Mouse (Mus musculus): ENCODE data around the gene Itga7. TPM values are rescaled to one million over a fixed set of nuclear protein-coding genes. Genes with fewer than 3 reads are reported as not detected.
"Not testable (repeated sequence)": the region's sequence is repeated elsewhere in the genome, so short reads cannot be mapped to it uniquely, and the experiment has no call there.

The Itga7 gene
- total RNA-seq, 4 experiments from 2014 or later = 9.6 to 27.4 (median 11.8) TPM

DNA sequence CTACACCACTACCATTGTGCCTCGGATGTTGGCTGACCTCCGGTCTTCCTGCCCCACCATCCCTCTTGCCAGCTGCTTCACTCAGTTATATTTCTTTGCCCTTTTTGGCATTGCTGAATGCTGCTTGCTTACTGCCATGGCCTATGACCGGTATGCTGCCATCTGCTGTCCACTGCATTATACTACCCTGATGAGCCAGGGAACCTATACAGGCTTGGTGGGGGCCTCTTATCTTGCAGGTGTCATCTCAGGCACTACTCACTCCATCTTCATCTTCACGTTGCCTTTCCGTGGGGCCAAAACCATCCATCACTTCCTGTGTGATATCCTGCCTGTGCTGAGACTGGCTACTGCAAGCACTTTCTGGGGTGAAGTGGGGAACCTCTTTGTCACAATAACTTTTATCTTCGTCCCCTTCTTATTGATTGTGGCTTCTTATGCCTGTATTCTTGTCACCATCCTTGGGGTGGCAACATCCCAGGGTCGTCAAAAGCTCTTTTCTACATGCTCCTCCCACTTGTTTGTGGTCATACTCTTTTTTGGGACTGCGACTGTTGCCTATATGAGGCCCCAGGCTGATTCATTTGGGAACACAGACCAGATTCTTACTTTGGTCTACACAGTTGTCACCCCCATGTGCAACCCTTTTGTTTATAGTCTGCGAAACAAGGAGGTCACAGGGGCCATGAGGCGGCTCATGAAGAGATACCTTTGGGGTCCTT, 56.7 kb downstream of the Itga7 start:
- not testable (repeated sequence) for DNase-seq

DNA sequence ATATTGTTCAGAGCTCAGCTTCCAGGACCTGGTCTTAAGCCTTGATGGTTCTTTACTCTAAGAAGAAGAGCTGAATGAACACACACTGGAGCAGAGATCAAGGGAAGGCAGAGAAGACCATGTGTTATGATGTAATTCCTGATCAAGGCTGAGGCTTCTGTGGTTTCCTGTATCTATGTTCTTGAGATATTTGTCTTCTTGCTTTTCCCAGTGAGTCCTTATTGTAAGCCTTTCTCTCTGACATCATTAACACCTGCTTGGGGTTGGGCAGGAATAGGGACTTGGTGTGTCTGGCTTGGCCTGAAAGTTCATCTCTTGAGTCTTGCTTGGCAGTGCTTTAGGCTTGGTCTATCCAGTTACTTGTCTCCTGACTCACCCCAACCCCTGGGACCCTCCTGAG, 57.4 kb downstream of the Itga7 start:
- no peak for DNase-seq

DNA sequence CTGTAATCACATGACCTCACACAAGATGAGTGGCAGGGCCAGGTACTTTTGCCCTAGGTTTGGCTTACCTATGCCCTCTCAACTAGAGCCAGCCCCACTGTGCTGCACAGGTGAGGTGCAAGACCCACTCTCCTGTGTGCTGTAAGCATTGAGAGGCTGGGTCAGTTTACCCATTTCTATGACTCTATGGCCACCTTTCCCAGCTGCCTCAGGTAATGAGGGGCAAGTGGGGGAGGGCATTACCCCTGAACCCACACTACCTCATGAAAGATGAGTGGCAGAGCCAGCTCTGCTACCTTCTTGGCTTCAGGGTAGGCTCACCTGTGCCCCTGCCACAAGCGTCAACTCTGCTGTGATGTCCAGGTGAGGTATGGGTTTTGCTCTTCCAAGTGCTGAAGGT, 62.2 kb downstream of the Itga7 start:
- no peak for DNase-seq

- DNase-seq = no peak
These were observed 63.0 kb downstream of the Itga7 start for GRCm38 (mm10) chr10:128996523-128997040.

- DNase-seq = no peak
These were observed 70.7 kb downstream of the Itga7 start for GRCm38 (mm10) chr10:129004032-129004920.

Other genes with a start within 250 kb of the Itga7 start
- gene Rab5b, start 237.6 kb upstream of the Itga7 start, total RNA-seq (2022) = 100 to 1,000 TPM; 126 to 149 (median 145) TPM
- gene Pmel, start 229.6 kb upstream of the Itga7 start, total RNA-seq (2022) = 1 to 10 TPM; 1.1 to 1.7 (median 1.3) TPM
- 10 to 100 TPM; 13.4 to 26.6 (median 19.3) TPM for gene Cdk2, start 228.8 kb upstream of the Itga7 start, total RNA-seq (2022)
- gene Dgka, start 189.0 kb upstream of the Itga7 start, total RNA-seq (2022) = 10 to 100 TPM; 16.5 to 41.1 (median 28.6) TPM
- gene Pym1, start 185.9 kb upstream of the Itga7 start, total RNA-seq (2022) = 10 to 100 TPM; 24.1 to 31.9 (median 27.0) TPM
- 10 to 100 TPM; 41.4 to 69.7 (median 60.1) TPM for gene Mmp19, start 142.9 kb upstream of the Itga7 start, total RNA-seq (2022)
- 10 to 100 TPM; 77.2 to 82.1 (median 78.5) TPM for gene Dnajc14, start 129.8 kb upstream of the Itga7 start, total RNA-seq (2022)
- gene Tmem198b, start 129.4 kb upstream of the Itga7 start, total RNA-seq (2022) = 10 to 100 TPM in 2 of 4 experiments, 1 to 10 TPM in 2; 7.8 to 17.3 (median 12.6) TPM
- 10 to 100 TPM; 43.4 to 56.2 (median 49.5) TPM for gene Sarnp, start 116.5 kb upstream of the Itga7 start, total RNA-seq (2022)
- 10 to 100 TPM; 39.5 to 51.9 (median 42.5) TPM for gene Ormdl2, start 112.2 kb upstream of the Itga7 start, total RNA-seq (2022)
- 1 to 10 TPM; 2.0 to 2.9 (median 2.3) TPM for gene Gdf11, start 42.1 kb upstream of the Itga7 start, total RNA-seq (2022)
- 100 to 1,000 TPM; 313 to 472 (median 396) TPM for gene Cd63, start 32.8 kb upstream of the Itga7 start, total RNA-seq (2022)
- 10 to 100 TPM in 3 of 4 experiments, 1 to 10 TPM in 1; 9.5 to 23.2 (median 15.7) TPM for gene Rdh5, start 10.9 kb upstream of the Itga7 start, total RNA-seq (2022)
- gene Bloc1s1, start 9.8 kb upstream of the Itga7 start, total RNA-seq (2022) = 100 to 1,000 TPM; 137 to 192 (median 168) TPM
- gene Mettl7b, start 27.2 kb downstream of the Itga7 start, total RNA-seq (2022) = under 1 TPM in 2 of 4 experiments, not detected in 2; 0.32 to 0.46 TPM
- not detected for gene Olfr9, start 55.6 kb downstream of the Itga7 start, total RNA-seq (2022)
- not detected for gene Olfr763, start 77.0 kb downstream of the Itga7 start, total RNA-seq (2022)
- gene Olfr764-ps1, start 106.1 kb downstream of the Itga7 start, total RNA-seq (2022) = not detected
- not detected for gene Olfr765, start 116.2 kb downstream of the Itga7 start, total RNA-seq (2022)
- gene Olfr766-ps1, start 135.2 kb downstream of the Itga7 start, total RNA-seq (2022) = not detected
- gene Olfr767, start 149.1 kb downstream of the Itga7 start, total RNA-seq (2022) = not detected
- gene Olfr768, start 165.6 kb downstream of the Itga7 start, total RNA-seq (2022) = not detected
- gene Olfr769, start 184.0 kb downstream of the Itga7 start, total RNA-seq (2022) = not detected
- gene Olfr770, start 205.2 kb downstream of the Itga7 start, total RNA-seq (2022) = not detected
- not detected for gene Olfr771, start 230.9 kb downstream of the Itga7 start, total RNA-seq (2022)
- not detected for gene Olfr772, start 244.1 kb downstream of the Itga7 start, total RNA-seq (2022)

Measured in adrenal gland, adult 8-10 months (tissue).